Mouse (Mus musculus) B cell, adult 62 days (primary cell): Measurements from ENCODE around the gene 1700080O16Rik. TPM values are rescaled to one million over a fixed set of nuclear protein-coding genes. Genes with fewer than 3 reads are reported as not detected.

Experiments used
- total RNA-seq: library from RNA; stranded (reverse); gene quantifications from 4 replicates; pipeline ENCODE4 v1.2.4, GENCODE M21; 2023

The 1700080O16Rik gene
- total RNA-seq, result not detected in 4 replicates

DNA sequence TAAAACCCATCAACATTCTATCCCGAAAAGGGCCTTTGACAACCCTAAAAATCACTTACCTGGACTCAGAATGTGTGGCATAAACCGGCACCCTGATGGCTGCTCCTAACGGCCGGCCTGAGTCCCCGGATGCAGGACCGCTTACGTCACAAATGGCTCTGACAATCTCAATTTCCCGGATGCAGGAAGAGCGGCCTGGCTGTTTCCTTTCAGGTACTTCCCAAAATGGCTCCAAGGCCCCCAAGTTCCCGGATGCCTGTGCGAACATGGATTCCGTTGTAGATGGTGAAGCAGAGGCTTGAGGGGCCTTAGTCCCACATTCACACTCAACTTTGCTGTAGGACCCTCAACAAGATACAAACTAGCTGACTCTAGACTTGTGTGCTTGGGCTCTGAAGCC is at the start of gene 1700080O16Rik:
1700080O16Rik (minus strand) TSS at position 101 of the 400 bp plus-strand sequence.

Other genes starting within 250 kb of the 1700080O16Rik start
- gene Usp26, start 171.5 kb downstream of the 1700080O16Rik start, total RNA-seq, result not detected in 4 replicates
- 0.36 to 0.47 TPM (median 0.43 TPM) in 3 of 4 replicates, not detected in the other for gene Gpc4, start 192.5 kb upstream of the 1700080O16Rik start, total RNA-seq